Mouse (Mus musculus) G1E (cell line): ENCODE measurements around the gene Snx18.

Source experiments
- CTCF ChIP-seq: IDR thresholded peaks from 2 replicates; pipeline ENCODE4 v1.5.1; 2012; ENCODE audit warnings: low read depth, low read length, inconsistent platforms, mixed read lengths
- GATA1 ChIP-seq: IDR thresholded peaks from 2 replicates; pipeline ENCODE4 v1.6.1; 2012; ENCODE audit warnings: borderline replicate concordance, low read length, inconsistent platforms, mixed read lengths
- POLR2AphosphoS5 ChIP-seq: IDR thresholded peaks from 2 replicates; pipeline ENCODE4 v1.6.1; 2012; ENCODE audit warnings: low read depth, low read length, inconsistent platforms; ENCODE audit not compliant: insufficient replicate concordance

GRCm38 (mm10) chr13:113640944-113641597 lies 22.7 kb upstream of the Snx18 start:
- TF ChIP-seq CTCF, result no peak
- no peak for TF ChIP-seq GATA1
- no peak for TF ChIP-seq POLR2AphosphoS5
